Mouse (Mus musculus): Measurements from ENCODE around the gene Cdc42bpg. TPM values are rescaled to one million over a fixed set of nuclear protein-coding genes. Genes with fewer than 3 reads are reported as not detected.

Gene Cdc42bpg
- polyA plus RNA-seq, 1 experiment from 2014 or later, result 0.38 TPM

DNA sequence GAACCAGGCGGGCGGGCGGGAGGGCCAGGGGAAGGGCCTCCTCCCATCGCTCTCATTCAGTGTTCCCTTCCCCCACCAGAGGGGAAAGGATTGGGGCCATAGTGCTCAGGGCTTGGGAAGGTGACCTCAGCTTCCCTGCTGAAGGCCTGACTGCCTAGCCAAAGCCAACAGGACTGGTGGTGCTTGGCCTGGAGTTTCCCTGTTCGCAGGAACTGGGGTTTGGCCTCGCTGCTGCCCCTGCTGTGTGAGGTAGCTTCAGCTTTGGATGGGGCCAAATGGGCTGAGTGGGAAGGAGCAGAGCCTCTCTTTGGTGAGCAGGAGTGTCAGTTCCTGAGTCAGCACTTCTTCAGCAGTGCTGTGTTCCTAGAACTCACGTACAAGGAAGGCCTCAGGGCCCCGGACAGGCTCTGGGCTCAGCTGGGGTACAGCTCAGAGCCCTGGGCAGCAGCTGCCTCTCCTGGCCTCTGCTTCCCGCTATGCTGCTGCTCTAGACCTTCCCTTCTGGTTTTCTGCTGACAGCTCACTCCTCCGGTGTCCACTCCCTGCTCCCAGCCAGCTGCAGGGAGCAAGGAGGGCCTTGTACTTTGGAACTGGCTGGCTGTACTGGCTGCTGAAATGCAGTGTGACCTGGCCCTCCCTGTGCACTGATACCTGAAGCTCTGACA lies 15.0 kb upstream of the Cdc42bpg start:
- peak; percentile 85 for DNase-seq (ENCODE audit: low spot score)
- Histone ChIP-seq H3K4me1 (peaks cover 55% of the 10 kb centered on the region), H3K27ac (peak overlapping the region; percentile 83), H3K36me3 (peaks cover 80% of the 10 kb centered on the region), H3K9me3 (no peaks in the 10 kb centered on the region), H3K27me3 (ENCODE audit: insufficient read depth, poor library complexity, severe bottlenecking) (no peaks in the 10 kb centered on the region), H3K4me3 (peak overlapping the region; percentile 29)
- 62% methylated on average over 10 of the region's 10 CpGs for WGBS

DNA sequence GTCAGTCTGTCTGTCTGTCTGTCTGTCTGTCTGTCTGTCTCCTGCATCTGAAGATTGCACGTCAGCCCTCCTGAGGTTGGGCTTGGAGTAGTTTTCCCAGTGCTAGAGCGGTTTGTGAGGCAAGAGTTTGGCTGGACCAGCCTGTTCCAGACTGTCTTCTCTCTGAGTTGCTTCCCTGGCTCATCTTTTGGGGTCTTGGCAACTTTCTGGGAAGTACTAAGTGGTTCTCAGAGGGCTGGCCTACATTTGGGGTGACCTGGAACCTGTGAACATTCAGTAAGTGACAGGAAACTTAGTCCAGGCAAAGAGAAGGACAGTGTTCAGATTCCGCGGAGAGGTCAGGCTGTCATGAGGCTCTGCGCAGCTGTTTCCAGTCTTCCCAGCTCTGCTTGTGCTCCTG lies 14.0 kb upstream of the Cdc42bpg start:
- H3K27ac ChIP-seq, result peak overlapping the region; percentile 83; the same call in 1 of the 2 replicates
- no peak overlapping the region for H3K4me3 ChIP-seq
- DNase-seq (ENCODE audit: low spot score), result no peak
- H3K4me1 ChIP-seq, result peaks cover 45% of the 10 kb centered on the region
- no peaks in the 10 kb centered on the region for H3K9me3 ChIP-seq
- 86% methylated on average over 5 of the region's 5 CpGs for WGBS
- H3K36me3 ChIP-seq, result peaks cover 81% of the 10 kb centered on the region
- no peaks in the 10 kb centered on the region for H3K27me3 ChIP-seq (ENCODE audit: insufficient read depth, poor library complexity, severe bottlenecking)

DNA sequence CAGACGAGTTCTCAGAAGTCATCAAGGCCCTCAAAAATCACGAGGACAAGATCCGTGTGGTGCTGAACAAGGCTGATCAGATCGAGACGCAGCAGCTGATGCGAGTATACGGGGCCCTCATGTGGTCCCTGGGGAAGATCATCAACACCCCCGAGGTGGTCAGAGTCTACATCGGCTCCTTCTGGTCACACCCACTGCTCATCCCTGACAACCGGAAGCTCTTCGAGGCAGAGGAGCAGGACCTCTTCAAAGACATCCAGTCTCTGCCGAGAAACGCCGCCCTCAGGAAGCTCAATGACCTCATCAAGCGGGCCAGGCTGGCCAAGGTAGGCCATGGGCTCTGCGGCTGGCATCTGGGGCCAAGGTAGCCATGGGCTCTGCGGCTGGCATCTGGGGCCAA lies 12.0 kb upstream of the Cdc42bpg start:
- 91% methylated on average over 17 of the region's 17 CpGs for WGBS
- H3K4me1 ChIP-seq, result peaks cover 30% of the 10 kb centered on the region
- H3K27ac ChIP-seq, result no peak overlapping the region
- H3K9me3 ChIP-seq, result no peaks in the 10 kb centered on the region
- H3K27me3 ChIP-seq (ENCODE audit: insufficient read depth, poor library complexity, severe bottlenecking), result no peaks in the 10 kb centered on the region
- peaks cover 91% of the 10 kb centered on the region for H3K36me3 ChIP-seq
- no peak overlapping the region for H3K4me3 ChIP-seq
- DNase-seq (ENCODE audit: low spot score), result no peak

DNA sequence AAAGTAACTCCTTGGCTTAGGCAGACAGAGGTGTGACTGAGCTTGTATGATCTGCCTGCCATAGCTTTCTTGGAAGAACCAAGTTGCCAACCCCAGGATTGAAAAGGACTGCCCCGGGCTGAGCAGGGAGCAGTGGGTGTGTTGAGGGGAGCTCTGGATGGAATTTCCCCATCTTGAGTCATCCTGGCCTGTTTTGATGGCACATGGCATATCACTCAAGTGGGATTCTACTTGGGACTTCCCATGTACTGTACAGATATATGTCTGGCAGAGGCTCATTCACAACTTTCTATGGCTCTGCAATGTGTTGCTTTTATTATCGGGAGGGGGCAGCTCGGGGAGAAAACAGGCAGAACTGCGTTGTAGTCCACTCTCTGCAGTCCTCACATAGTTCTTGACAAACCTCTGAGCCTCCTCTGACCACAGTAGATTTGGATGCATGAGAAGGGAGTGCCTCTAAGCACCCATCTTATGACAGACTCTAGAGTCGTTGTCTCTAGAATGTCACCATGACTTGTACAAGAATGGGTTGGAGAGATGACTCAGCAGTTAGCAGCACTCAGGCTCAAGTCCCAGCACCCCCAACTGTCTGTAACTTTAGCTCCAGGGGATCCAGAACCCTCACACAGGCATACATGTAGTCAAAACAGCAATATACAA lies 9.6 kb upstream of the Cdc42bpg start:
- Histone ChIP-seq H3K4me1 (peaks cover 28% of the 10 kb centered on the region), H3K27me3 (ENCODE audit: insufficient read depth, poor library complexity, severe bottlenecking) (no peaks in the 10 kb centered on the region), H3K27ac (peak overlapping the region; percentile 47), H3K4me3 (no peak overlapping the region), H3K9me3 (no peaks in the 10 kb centered on the region), H3K36me3 (peaks cover 94% of the 10 kb centered on the region)
- WGBS, result 82% methylated on average over 5 of the region's 5 CpGs
- no peak for DNase-seq (ENCODE audit: low spot score)

DNA sequence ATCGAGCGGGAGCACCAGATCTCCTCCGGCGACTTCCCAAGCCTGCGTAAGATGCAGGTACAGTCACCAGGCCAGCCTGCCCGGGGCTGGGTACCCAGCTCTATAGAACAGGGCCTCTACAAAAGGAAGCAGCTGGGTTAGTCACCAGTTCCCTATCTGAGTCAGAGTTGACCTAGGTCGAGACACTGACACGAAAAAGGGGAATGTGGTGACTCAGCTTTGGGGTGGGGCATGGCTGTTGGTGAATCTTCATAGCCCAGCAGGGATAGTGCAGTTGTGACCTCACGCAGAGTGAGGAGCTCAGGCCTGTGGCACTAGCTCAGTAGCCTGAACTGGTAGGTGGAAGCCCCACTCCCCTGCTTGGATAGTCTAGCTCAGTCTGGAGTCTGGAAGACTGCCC lies 8.6 kb upstream of the Cdc42bpg start:
- H3K4me3 ChIP-seq, result no peak overlapping the region
- no peaks in the 10 kb centered on the region for H3K27me3 ChIP-seq (ENCODE audit: insufficient read depth, poor library complexity, severe bottlenecking)
- DNase-seq (ENCODE audit: low spot score), result no peak
- peak overlapping the region; percentile 47 for H3K27ac ChIP-seq
- H3K9me3 ChIP-seq, result no peaks in the 10 kb centered on the region
- peaks cover 86% of the 10 kb centered on the region for H3K36me3 ChIP-seq
- peaks cover 18% of the 10 kb centered on the region for H3K4me1 ChIP-seq
- WGBS, result 81% methylated on average over 9 of the region's 9 CpGs

DNA sequence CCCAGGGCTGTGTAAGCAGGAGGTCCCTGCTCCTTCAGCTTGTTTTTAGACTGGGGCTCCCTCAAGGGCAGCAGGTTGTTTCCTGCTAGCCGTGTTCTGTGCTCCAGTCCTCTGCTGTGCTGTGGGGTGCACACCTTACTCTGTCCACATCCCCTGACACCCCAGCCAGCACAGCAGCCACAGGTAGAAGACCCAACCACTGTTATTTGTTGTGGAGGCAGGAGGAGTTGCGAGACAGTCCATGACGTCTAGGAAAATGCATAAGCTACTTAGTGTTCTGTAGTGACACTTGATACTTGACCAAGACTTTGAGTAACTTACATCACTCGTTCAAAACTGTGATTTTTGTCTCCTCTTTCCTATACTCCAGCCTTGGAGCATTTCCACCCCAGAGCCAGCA lies 7.3 kb upstream of the Cdc42bpg start:
- Histone ChIP-seq H3K27ac (no peak overlapping the region), H3K9me3 (no peaks in the 10 kb centered on the region), H3K27me3 (ENCODE audit: insufficient read depth, poor library complexity, severe bottlenecking) (no peaks in the 10 kb centered on the region), H3K4me3 (no peak overlapping the region), H3K36me3 (peaks cover 75% of the 10 kb centered on the region), H3K4me1 (peaks cover 28% of the 10 kb centered on the region)
- WGBS, result 80% methylated on average over 4 of the region's 4 CpGs
- no peak for DNase-seq (ENCODE audit: low spot score)

DNA sequence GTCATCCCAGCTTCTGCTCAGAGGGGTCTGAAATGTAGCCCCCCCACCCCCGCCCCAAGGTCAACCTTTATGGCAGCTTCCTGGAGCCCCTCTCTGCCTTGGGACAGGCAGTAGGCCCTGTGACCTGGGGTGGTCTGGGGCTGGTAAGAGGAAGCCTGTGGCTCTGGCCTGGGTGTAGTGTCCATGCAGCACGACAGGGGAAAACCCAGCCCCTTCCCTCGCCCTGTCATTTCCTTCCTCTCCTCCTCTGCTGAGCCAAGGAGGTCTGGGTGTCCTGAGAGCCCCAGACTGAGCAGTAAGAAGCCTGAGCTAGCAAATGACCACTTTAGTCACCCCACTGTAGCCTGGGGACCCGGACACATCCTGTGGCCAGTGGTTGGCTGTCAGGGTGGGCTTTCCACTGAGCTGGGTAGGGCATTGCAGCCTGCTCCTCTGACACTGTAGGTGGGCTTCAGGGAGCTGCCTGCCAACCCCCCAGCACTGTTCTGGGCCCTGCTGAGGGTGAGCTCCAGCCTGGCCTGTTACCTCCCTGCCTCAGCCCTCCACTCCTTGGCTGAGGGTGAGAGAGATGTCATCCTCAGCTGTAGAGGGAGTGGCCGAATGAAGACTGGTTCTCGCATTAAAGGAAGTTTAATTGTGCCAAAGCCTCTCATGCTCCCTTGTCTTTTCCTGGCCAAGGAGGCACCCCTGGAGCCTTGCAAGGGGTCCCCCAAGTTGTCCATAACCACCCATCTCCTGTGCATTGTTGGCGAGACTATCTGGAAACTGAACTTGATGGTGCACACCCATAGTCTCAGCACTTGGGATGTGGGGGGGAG lies 6.6 kb upstream of the Cdc42bpg start:
- Histone ChIP-seq H3K4me3 (no peak overlapping the region), H3K9me3 (no peaks in the 10 kb centered on the region), H3K27ac (peak overlapping the region; percentile 70), H3K36me3 (peaks cover 68% of the 10 kb centered on the region), H3K4me1 (peaks cover 35% of the 10 kb centered on the region), H3K27me3 (ENCODE audit: insufficient read depth, poor library complexity, severe bottlenecking) (no peaks in the 10 kb centered on the region)
- 70% methylated on average over 7 of the region's 7 CpGs for WGBS
- DNase-seq (ENCODE audit: low spot score), result no peak

DNA sequence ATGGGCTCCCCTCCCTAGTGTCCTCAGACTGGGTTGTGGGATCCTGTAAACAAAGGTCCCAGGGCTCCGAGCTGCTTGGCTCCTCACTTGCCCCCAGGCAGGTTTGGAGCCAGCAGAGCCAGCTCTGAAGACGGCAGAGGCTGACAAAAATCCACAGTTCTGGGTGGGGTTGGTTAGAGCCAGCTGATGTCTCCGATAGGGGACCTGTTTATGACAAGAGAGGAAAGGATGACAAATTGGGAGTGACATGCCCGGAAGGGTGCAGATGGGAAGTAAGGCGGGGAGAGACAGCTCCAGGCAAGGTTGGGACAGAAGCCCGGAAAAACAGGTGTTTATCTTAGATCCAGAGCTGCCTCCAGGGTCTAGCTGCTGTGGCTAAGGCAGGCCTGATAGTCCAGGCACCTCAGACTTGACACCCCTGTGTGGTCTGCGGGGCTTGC lies 5.8 kb upstream of the Cdc42bpg start:
- H3K27me3 ChIP-seq (ENCODE audit: insufficient read depth, poor library complexity, severe bottlenecking), result no peaks in the 10 kb centered on the region

DNA sequence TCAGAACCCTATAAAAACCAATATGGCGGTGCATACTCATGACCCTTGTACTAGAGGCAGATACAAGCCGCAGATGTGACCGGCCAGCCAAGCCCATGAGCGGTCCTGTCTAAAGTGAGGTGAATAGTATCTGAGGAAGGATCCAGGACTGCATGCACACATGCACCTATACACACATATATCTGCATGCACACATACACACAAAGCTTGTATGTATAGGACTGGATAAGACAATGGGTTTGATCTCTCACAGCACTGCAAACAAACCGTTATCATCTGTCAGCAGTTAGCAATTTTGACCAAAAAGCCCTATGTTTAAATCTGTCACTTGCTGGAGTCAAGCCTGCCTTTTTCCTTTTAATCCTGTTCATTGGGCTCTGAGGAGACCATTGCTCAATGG lies 4.1 kb upstream of the Cdc42bpg start:
- peaks cover 44% of the 10 kb centered on the region for H3K36me3 ChIP-seq
- DNase-seq (ENCODE audit: low spot score), result no peak
- H3K4me1 ChIP-seq, result peaks cover 52% of the 10 kb centered on the region
- no peak overlapping the region for H3K4me3 ChIP-seq
- no peaks in the 10 kb centered on the region for H3K9me3 ChIP-seq
- WGBS, result 93% methylated on average over 5 of the region's 5 CpGs
- H3K27ac ChIP-seq, result peak overlapping the region; percentile 62; the same call in 1 of the 2 replicates
- no peaks in the 10 kb centered on the region for H3K27me3 ChIP-seq (ENCODE audit: insufficient read depth, poor library complexity, severe bottlenecking)

More for the DNA sequence above, 5.8 kb upstream of the Cdc42bpg start:
- 56% methylated on average over 7 of the region's 7 CpGs for WGBS
- Histone ChIP-seq H3K36me3 (peaks cover 61% of the 10 kb centered on the region), H3K4me1 (peaks cover 37% of the 10 kb centered on the region), H3K27ac (peak overlapping the region; percentile 70), H3K9me3 (no peaks in the 10 kb centered on the region), H3K4me3 (no peak overlapping the region)
- DNase-seq (ENCODE audit: low spot score), result no peak

DNA sequence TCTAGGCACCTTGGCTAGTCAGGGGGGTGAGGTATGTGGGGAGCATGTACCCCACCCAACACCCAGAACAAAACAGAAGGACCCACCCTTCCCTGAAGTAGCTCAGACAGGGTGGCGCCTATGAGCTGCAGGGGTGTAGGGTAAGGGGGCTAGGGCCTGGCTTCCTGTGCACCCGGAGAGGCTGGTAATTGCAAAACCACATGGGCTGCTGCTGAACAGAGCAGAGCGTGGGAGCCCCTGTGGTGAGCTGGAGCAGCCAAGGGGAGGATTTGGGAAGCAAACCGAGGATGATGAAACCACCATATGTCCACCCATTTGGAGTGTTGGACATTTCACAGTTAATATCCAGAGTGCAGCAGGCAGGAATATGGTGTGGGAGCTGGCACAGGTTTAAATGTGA lies 3.7 kb upstream of the Cdc42bpg start:
- H3K36me3 ChIP-seq, result peaks cover 40% of the 10 kb centered on the region
- H3K9me3 ChIP-seq, result no peaks in the 10 kb centered on the region
- WGBS, result 33% methylated on average over 4 of the region's 4 CpGs
- peaks cover 2% of the 10 kb centered on the region; the same call in 1 of the 2 replicates for H3K27me3 ChIP-seq (ENCODE audit: insufficient read depth, poor library complexity, severe bottlenecking)
- no peak overlapping the region for H3K4me3 ChIP-seq
- no peak for DNase-seq (ENCODE audit: low spot score)
- peak overlapping the region; percentile 62; the same call in 1 of the 2 replicates for H3K27ac ChIP-seq
- H3K4me1 ChIP-seq, result peaks cover 56% of the 10 kb centered on the region

DNA sequence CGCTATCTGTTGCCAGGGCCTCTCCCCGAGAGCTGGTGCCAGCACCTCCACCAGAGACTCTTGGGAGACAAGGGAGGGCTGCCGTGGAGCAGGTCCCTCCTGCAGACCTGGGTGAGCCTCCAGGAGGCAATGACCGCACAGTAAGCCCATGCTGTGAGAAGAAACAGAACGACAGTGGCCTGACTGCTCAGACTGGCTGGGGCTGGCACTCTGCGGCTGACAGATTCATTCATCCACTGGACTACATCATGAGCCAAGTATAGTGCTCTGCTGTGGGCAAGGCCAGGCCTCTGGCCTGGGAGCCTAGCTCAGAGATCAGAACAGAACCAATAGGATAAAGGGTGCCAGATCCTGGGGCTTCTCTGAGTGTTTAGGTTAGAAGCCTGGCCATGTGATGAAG lies 2.4 kb upstream of the Cdc42bpg start:
- H3K27me3 ChIP-seq (ENCODE audit: insufficient read depth, poor library complexity, severe bottlenecking), result peaks cover 9% of the 10 kb centered on the region; the same call in 1 of the 2 replicates
- H3K4me3 ChIP-seq, result no peak overlapping the region
- no peak for DNase-seq (ENCODE audit: low spot score)
- H3K4me1 ChIP-seq, result peaks cover 65% of the 10 kb centered on the region
- peak overlapping the region; percentile 62 for H3K27ac ChIP-seq
- WGBS, result 55% methylated on average over 6 of the region's 6 CpGs
- H3K36me3 ChIP-seq, result peaks cover 27% of the 10 kb centered on the region
- H3K9me3 ChIP-seq, result no peaks in the 10 kb centered on the region

DNA sequence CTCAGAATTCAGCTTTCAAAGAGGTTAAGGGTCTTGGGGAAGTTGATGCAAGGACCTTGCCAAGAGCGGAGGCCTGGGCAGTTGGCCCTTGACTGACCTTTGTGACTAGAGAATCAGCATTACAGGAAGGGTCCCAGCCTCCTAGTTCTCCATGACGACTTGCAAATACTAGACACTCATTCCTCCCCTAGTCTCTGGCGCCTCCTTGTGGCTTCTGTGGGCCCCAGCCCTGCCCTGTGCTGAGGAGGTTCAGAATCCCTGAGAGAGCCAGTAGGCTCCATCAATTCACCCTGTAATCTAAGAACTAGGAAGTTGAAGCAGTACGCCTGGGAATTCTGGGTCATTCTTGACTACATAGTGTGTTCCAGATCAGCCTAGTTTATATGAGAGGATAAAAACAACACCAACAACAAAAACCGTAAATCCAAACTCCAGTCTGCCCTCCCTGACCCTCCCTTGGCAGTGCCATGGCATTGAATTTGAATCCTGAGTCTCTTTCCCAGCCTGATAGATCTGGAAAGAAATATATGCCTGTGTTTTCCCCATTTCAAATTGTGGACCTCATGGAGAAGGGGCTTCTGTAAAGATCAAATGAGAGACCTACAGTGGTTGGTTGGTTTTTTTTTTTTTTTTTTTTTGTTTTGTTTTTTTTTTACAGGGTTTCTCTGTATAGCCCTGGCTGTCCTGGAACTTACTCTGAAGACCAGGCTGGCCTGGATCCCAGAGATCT lies 1.3 kb upstream of the Cdc42bpg start:
- Histone ChIP-seq H3K27ac (peak overlapping the region; percentile 62), H3K4me3 (no peak overlapping the region), H3K9me3 (no peaks in the 10 kb centered on the region), H3K36me3 (peaks cover 16% of the 10 kb centered on the region), H3K4me1 (peaks cover 61% of the 10 kb centered on the region), H3K27me3 (ENCODE audit: insufficient read depth, poor library complexity, severe bottlenecking) (peaks cover 9% of the 10 kb centered on the region; the same call in 1 of the 2 replicates)
- WGBS, result 21% methylated on average over 5 of the region's 5 CpGs
- peak; percentile 96 for DNase-seq (ENCODE audit: low spot score)

Data from heart, embryonic 10.5 days (tissue).